Mouse (Mus musculus) ZHBTc4 (cell line): Measurements from ENCODE around the gene Arhgef10l.

Experiments used
- DNase-seq: peaks from one replicate; pipeline ENCODE4 v3.0.0-alpha.2; 2011; ENCODE audit warnings: low read depth, low spot score

The Arhgef10l gene

DNA sequence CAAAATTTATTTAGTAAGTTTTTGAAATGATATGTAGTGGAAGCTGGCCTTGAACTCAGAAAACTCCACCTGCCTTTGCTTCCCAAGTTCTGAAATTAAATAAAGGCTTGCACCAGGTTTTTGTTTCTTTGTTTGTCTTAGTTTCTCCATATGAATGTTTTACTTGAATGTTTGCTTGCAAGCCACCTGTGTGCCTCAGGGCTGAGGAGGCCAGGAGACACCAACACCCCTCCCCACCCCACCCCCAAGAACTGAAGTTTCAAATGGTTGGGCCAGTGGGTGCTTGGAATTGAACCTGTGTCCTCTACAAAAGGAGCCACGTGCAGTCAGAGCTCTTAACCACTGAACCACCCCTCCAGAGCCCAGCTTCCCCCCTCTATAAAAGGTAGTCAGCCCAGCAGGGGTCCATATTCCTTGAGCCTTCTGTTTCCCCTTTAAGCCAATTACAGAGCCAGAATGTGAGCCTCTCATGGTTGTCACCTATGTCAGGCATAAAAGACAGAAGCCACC lies 28.8 kb upstream of the Arhgef10l start:
- DNase-seq = peak; percentile 92

DNA sequence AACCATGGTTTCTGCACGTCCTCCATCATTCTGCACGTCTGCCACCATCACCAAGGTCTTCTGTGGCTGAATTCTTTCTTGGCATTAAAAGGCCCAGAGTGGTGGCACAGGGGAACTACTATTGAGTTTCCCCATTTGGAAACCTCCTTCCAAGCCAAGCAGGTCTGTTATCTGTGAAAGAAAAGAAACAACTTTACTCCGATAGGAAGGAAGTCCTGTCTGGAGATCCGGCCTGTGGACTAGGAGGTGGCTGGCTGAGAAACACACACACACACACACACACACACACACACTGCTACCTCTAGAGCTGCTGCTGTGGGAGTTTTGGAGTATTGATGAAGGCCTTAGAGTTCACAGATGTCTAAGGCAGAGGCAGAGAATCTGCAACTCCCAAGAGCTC lies 27.7 kb upstream of the Arhgef10l start:
- no peak for DNase-seq

DNA sequence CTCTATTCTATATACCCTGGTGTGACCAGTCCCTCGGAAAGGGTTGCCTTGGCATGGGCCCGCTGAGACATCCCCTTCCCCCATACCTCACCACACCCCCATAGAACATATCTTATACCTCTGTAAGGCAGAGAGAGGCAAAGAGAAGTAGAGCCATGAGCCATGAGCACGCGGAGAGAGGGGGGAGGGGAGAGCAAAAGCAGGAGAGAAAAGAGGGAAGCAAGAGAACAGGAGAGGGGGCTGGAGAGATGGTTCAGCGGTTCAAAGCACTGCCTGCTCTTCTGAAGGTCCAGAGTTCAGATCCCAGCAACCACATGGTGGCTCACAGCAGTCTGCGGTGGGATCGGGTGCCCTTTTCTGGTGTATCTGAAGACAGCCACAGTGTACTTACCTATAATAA lies 25.7 kb upstream of the Arhgef10l start:
- no peak for DNase-seq

DNA sequence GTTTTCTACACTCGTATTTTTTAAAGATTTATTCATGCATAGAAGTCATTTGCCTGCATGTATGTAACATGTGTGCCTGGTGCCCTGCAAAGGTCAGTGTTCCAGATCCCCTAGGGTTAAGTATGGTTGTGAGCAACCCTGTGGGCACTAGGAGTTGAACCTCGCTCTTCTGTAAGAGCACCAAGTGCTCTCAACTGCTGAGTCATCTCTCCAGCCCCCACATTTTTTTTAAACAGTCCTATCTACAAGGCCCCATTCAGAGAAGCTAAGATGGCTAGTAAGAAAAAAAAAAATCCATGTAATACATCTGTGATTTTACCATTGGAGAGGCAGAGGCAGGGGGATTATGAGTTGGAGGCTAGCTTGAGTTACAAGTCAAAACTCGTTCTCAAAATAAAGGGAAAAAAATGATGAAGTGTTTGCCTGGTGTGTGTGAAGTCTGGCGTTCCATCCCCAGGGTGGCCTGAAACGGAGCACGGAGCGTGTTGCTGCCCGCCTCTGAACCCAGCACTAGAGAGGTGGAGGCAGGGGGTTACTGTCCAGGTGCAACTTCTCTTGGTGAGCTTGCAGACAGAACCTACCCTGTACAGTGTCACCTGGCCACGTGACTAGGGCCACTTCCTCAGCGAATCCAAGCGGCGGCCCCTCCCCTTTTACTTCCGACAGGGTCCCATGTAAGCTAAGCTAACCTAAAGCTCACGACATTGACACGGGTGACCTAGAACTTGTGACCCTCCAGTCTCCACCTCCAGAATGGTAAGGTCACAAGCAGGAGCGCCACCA lies 24.3 kb upstream of the Arhgef10l start:
- DNase-seq = peak; percentile 79

DNA sequence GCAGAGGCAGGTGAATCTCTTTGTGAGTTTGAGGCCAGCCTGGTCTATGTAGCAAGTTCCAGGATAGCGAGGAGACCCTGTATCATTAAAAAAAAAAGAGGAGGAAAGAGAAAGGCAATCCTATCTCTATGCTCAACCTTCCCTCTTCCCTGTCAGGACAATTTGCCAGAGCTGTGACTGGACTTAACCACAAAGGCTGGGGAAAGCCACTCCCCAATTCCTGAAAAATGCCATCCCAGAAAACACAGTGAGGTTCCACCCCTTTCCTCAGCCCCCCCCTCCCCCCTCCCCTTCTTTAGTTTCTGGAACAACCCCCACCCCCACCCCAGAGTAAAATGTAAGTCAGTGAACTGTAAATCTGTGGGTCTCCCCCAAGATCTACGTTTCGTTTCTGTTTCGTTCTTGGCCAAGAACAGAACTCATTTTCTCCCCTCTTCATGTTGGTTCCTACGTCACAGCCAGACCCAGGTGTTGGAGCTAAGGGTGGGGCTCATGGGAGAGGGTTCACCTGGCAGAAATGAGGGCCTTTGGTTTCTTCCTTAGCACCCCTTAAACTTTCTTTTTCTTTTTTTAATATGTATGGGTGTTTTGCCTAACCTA lies 23.1 kb upstream of the Arhgef10l start:
- DNase-seq = peak; percentile 72

DNA sequence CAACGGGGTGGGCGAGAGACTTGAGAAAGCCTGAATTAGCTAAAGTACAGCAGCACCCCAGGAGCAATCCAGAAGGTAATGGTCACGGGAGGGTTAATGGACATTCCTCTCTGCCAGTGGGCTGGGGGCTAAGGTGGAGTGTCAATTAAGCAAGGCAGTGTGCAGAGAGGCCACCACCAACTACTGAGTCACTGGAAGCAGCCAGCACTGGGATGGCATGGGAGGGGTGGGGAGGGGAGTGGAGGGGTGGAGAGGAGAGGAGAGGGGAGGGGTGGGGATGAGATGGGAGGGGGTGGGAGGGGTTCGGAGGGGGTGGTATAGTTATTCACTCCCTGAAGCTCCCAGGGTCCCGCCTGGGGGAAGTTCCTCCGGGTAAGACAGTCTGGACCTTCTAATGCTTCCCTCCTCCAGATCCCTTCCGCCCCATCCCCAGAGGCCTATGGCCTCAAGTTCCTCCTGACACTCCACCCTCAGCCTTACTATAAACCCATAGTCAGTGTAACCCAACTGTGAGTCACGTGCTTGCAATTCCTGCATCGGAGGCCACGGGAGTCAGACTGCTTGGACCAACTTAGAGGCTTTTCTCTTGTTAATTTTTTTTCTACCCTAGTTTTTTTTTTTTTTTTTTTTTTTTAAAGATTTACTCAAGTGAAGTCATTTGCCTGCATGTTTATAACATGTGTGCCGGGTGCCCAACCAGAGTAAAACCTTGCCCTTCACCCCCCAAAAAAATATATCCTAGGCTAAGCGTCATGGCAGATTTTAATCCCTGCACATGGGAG lies 22.4 kb upstream of the Arhgef10l start:
- peak; percentile 93 for DNase-seq

DNA sequence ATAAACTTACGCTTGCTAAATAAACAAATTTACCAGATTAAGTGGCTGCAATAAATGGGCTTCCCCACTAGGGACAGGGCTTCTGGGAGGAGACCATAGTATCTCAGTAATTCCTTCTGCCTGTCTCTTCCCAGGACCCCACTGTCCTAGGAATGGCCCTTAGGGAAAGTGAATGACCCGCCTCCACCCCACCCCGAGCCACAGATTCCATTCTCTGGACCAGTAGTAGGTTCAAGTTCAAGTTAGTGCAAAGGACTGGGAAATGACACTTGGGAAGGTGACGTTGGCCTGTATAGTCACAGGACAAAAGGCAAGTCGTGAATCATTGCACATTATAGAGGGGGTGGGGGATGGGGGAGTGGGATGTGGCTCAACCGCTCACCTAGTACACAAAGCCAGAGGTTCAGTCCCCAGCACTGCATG lies 19.1 kb upstream of the Arhgef10l start:
- peak; percentile 82 for DNase-seq

DNA sequence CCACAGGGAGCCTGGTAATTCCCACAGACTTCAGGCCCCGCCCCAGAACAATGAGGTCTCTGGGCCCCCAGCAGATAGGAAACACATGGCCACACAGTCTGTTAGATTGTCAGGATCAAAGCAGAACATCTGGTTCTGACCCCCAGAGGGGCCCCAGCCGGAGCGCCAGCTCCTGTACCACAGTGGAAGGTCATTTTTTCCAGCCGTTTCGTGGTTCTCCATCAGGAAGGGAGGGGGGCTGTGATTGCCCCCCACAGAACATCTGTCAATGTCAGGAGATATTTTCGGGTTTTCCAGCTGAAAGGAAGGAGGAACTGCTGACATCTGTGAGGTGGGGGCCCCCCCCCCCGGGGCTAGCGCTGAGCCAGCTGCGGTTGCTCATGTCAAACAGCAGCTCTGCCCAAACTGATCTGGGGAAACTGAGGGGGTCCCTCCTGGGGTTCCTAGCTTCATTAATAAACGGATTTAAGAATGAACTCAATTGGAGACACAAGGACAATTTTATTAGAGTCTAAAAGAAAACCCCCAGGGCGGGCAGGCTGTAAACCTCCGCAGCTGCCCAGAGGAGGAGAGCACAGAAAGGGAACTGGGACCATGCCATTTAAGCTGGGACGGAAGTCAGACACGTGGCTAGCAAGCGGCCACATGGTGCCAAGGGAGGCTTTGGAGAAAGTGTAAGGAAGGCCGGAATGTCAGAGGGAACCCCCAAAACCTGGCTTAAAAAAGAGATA lies 18.5 kb upstream of the Arhgef10l start:
- DNase-seq = no peak

DNA sequence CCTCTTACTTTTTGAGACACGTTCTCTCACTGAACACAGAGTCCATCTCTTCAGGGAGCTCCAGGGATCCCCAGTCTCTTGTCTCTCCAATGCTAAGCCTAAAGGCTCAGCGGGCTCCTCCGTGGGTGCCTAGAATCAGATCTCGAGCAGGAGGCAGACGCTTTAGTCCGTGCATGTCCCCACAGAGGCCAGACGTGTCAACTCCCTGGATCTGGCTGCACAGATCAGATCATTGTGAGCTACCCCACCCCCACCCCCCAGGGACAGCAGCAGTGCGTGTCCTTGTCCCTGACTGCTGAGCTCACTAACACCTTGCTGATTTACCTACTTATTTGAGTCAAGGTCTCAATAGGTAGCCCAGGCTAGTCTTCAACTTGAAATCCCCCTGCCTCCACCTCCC lies 17.8 kb upstream of the Arhgef10l start:
- DNase-seq = no peak

DNA sequence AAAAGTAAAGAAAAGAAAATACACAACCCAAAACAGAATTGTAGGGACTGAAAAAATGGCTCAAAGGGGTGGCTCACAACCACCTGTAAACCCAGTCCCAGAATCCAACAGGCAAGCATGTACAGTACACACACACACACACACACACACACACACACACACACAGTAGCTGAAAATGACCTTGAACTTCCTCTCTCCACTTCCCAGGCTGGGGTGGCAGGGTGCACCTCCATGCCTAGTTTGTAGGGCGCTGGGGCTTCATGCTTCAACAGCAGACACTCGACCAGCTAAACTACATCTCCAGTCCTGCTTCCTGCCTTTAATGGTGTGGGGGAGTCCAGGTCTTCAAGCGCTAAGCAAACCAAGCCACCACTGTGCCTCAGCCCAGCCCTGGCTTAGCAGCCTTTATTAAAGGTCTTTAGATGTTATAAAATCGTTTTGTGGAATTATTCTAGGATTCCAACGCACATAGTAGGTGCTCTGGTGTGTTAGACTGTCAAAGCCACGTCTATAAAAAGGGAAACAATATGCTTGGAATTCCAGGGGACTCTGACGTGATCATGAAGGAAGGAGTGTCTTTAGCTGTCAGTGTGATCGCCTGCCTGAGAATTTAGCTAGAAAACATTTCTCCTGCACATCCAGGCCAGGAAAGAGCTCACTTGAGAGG lies 15.1 kb upstream of the Arhgef10l start:
- no peak for DNase-seq

DNA sequence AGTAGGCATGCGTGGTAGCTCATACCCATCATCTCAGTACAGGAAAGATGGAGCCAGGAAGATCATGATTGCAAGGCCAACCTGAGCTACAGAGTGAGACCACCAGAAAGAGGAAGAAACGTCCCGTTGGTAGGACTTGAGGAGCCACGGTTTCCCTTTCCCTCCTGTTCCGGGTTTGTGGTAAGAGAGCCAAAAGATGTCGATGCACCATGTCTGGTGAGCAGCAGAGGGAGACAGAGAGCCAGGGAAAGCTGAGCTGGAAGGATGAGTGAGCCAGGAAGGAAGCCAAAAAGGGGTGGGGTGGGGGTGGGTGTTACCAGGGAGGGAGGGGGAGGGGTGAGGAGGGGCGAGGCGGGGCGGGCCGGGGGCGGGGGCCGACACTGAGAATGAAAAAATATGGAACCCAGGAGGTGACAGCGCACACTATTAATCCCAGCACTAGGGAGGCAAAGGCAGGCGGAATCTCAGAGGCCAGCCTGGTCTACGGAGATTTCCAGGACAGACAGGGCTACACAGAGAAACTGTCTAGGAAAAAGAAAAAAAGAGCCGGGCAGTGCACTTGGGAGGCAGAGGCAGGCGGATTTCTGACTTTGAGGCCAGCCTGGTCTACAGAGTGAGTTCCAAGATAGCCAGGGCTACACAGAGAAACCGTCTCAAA lies 14.0 kb upstream of the Arhgef10l start:
- DNase-seq = peak; percentile 95

DNA sequence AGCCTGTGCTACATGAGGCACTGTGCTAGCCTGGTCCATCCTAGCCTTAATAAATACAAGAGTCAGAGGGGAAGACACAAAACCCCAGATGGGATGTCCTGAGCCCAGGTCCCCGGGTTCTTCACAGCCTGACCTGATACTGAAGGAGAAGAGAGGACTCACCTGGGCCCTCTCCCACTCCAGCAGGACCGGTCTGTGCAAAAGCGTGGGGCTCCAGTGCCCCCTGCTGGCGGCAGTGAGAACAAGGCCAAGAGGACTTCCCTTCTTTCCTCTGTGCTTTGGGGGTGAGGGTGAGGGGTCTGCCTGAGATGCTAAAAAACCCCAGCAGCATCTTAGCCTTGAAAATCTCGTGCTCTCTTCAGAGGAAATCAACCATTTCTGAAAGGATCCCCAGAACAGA lies 13.2 kb upstream of the Arhgef10l start:
- peak; percentile 86 for DNase-seq

DNA sequence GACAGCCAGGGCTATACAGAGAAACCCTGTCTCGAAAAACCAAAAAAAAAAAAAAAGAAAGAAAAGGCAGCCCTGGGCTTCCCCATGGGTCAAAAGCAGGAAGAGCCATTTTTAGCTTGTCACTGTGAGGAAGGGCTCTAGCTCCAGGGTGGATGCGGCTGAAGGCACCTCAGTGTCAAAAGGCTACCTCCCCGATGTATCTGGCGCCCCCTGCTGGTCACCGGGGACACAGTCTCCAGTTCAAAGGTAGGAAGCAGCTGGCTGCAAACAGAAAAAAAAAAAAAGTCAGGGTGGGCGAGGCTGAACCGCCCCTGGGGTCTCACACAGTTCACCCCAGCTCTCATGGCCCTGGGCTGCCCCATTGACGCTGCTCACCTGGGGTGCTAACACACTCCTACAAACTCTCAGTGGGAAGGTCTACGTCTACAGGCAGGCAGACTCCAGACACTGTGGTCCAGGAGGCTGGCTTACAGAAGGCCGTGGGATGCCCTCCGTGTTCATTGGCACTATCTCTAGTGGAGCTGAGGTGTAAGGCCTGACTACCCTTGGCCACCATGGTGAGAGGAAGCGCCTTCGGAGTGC lies 8.6 kb upstream of the Arhgef10l start:
- DNase-seq = peak; percentile 94

DNA sequence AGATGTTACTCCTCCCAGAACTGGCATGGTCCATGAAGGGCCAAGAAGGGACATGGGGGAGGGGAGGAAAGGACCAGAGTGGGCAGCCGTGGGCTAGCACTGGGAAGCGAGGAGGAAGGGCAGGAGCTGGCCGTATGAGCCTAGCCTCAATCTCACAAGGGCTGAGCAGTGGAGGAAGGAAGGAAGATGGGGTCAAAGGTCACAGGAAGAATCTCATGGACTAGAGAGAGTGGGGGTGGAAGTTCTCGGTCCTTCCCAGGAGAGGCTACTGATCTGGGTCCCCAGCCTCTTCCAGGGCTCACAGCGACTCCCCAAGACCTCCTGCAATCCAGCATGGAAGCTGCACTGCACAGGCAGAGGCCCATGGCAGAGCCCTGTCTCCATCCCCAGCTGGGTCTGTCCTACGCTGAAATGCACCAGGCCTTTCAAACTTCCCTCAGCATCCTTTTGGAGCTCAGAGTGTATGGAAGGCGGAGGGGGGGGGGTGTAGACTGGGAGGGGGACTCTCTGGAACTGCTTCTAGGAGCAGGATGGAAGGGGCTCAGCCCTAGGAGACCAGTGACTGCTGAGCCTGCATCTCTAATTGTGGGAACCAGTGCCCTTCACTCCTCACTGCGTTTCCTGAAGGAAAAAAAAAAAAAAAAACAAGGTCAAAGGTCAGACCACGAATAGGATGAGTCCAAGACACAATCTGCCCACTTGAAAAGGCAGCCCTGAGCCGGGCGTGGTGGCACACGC lies 7.9 kb upstream of the Arhgef10l start:
- no peak for DNase-seq

DNA sequence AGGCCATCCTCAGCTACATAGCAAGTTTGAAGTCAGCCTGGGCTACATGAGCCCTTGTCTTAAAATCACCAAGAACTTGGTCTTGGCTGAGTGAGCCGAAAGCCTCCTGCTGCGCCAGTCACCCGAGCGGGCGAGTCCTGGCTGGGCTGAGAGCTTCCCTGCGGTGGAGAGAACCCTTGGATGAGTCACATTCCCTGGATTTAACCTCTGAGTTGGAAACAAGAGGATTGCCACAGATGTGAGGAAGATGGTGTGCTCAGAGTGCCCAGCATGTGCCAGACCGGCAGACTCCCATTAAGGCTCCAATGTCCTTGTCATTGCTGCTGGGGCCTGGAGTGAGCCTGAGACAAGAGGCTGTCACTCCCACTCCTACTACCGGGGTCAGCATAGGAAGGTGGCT lies 2.0 kb upstream of the Arhgef10l start:
- peak; percentile 4 for DNase-seq

DNA sequence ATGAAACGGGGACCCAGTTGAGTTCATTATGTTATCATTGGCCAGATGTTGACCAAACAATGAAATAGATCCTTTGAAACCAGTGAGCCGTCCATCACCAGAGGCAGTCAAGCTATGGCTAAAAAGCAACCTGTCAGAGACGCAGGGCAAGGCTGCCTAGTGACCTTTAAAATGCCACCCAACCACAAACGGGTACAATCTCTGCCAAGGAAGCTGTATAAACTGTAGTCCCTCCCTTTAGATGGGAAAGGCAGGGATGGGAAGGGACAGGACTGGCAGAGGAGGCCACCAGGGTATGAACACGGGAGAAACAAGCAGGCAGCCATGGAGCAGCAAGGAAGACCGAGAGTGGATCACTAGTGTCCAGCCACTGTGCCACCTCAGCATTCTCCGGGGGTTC lies 759 bp downstream of the Arhgef10l start:
- DNase-seq = no peak

DNA sequence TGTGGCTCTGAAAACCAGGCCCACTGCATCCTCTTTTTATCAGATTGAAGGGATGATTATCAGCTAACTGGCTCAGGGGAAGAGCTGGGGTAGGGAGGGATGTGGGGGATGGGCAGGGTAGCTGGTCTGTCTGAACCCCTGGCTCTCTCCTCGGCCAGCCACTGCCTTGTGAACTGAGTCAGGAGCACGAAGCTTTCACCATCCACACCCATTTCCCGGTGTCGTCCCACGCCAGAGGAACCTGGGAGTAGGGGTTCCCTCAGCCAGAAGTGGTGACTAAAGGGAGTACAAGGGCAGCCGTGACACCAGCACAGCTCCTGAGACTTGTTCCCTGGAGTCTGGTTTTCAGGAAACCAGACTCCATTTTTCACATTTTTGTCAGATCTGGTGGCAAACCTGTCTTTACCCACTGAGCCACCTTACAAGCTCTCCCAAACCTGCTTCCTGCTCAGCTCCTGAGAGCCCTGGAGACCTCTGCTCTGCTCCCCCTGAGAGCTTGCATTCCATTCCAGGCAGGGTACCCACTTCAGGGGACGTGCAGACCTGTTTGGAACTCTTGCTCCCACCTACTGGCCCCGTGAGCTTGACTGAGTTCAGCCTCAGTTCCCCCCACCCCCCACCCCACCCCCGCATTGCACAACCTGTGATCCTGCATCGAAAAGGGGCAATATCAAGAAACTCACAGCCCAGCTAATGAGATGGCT lies 2.8 kb downstream of the Arhgef10l start:
- DNase-seq = peak; percentile 11

DNA sequence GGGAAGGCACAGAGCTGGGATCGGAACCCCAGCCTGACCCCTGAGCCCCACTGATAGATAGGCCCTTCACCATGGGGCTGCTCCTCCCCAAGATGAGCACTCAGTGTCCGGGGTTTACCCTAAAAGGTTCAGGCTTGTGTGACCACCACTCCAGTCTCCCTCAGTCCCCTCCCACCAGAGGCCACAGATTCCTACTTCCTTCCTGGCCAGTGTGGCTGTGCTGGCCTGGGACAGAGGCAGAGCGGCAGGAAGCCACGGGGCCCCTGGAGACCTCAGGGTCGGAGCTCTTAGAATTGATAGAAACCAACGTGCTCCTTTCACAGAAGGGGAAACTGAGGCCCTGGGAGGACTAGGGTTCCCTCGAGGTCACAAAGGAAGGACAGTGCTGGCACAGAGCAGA lies 3.4 kb downstream of the Arhgef10l start:
- no peak for DNase-seq
